Mouse (Mus musculus): ENCODE measurements around the gene Faap100.
"Not testable (repeated sequence)": the region's sequence is repeated elsewhere in the genome, so short reads cannot be mapped to it uniquely, and the experiment has no call there.

The Faap100 gene

DNA sequence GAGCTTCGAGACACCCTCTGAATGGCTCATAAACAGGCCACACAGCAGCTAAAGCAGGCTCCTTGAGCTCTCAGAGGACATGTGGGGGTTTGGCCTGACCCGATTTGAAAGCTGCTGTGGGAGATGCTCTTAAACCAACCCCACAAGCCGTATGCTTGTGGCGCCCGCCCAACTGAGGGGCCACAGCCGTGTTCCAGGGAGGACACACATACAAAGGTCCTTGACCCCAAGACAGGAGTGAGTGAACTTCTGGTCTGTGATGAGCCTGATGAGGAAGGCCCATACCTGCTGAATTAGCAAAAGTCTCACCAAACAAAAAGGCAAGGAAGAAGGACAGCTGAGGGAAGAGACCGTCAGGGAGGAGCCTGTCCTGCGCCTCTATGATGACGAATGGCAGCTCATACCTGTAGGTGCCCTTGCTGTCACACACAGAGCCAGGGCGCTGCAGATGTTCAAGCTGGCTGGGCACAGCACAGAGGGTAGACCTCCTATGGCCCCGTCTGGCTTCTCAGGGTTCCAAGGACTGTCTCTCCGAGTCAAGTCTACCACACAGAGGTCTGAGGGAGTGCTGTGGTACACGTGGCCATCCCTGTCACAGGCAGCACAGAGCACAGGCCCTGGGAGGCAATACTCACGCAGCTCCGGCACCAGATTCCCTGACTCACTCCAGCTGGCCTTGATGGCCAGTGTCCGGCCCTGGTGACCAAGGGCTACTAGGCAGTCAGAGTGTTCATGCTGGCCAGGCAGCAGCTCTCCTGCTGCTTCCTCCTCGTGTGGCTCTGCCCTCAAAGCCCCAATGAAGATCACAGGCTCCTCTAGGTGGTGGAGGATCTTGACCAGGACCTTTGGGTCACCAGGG is 2.0 kb downstream of the Faap100 start:
- DNase-seq (ENCODE audit: low read depth, low spot score) = no peak

DNA sequence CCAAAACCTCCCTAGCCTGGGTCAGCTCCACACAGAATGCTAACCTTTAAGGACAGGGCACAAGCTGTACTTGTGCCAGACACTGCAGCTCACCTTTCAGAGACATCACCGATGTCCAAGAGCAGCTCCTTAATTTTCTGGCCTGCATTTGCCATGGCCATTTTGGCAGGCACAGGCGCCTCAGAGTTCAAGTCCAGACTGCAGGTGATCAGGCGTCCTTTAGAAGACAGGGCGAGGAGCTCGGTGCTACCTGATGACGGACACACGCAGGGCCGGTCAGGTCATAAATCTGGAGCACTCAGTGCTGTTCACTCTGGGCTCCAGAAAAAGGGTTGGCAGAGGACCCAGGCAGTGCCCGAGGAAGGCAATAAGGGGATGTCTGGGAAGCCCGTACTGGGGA is 3.2 kb downstream of the Faap100 start:
- DNase-seq (ENCODE audit: low read depth, low spot score) = no peak

DNA sequence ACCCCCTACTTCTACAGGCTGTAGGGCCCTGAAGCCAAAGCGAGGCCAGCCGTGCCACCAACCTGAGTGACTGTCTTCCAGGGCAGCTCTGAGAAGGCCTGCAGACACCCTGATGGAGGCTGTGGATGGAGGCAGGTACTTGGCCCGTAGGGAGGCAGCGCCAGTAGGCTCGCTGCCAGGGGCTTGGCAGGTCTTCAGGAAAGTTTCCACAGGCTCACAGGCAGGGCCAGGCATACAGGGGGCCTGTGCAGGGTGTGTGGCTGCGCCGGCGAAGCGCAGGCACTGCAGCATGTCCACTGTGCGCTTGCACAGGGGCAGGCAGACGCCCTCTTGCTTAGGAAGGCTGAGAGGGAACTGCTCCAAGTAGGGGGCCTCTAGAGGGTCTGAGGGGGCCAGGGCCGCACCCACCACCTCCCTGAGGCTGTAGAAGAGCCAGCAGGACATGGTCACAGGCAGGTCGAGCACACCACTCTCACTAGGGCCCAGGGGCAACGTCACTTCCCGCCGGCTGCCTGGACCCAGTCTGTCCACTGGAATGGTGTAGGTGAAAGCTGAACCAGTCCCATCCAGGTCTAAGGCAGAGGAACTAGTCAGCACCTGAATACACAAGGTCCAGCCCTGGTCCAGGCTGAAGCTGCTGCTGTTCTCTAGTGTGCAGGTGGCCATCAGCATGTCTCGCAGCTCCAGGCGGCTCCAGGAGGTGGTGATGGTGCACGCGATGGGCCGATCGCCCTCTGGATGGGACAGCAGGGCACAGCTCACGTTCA is 4.6 kb downstream of the Faap100 start:
- DNase-seq (ENCODE audit: low read depth, low spot score) = no peak

DNA sequence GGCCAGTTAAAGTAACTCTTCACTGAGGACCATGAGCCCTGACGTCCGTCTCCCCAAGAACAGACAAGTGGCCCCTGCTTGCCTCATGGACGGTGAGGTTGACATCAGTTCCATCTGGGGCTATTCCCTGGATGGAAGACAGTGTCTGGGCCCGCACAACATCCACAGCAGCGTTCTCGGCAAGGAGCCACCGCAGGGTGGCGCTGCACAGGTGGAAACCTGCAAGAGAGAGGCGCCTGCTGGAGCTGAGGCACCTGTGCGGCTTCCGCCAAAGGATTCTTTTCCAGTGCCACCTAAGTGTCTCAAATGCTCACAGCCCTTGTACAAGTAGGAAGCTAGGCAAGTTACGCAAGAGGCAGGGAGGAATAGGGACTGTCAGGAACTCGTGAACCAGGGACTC is 5.5 kb downstream of the Faap100 start:
- DNase-seq (ENCODE audit: low read depth, low spot score) = no peak

DNA sequence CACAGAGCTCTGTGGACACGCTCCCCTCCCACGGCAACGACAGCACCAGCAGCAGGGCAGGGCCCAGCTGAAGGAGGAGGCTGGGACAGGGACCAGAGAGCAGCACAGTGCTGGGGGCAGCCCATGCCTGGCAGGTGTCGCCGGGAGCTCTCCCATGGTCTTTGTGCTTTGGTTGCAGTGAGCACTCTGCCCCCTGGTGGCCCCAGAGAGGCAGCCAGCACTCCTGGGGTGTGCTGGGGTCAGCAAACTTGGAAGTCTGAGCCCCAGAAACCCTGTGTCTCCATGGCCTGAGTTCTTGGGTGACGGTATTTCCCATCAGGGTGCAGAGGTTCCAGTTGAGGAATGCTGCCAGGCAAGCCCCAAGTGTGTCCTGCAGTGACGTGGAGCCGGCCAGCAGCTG is 8.9 kb downstream of the Faap100 start:
- peak; percentile 52 for DNase-seq (ENCODE audit: low read depth, low spot score)

DNA sequence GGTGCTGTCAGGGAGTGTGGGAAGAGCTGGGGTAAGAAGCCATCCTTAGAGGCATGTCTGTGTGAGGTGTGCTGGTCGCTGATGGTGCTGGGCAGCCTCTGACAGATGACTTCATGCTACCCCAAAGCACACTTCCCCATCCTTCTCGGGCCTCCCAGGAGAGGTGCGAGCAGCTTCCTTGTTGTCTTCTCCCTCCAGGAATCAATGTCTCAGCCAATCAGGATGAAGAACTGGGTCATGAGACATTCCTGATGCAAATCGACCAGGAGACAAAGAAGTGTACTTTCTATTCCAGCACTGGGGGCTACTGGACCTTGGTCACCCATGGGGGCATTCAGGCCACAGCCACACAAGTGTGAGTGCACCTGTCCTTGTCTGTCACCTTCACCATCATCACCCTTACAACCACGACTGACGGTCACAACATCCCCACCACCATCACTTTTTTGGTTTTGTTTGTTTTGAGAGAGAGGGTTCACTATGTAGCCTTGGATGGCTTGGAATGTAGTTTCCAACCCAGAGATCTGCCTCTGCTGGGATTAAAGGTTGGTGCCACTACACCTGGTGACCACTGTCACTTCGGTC is 12.0 kb downstream of the Faap100 start:
- no peak for DNase-seq (ENCODE audit: low read depth, low spot score)

DNA sequence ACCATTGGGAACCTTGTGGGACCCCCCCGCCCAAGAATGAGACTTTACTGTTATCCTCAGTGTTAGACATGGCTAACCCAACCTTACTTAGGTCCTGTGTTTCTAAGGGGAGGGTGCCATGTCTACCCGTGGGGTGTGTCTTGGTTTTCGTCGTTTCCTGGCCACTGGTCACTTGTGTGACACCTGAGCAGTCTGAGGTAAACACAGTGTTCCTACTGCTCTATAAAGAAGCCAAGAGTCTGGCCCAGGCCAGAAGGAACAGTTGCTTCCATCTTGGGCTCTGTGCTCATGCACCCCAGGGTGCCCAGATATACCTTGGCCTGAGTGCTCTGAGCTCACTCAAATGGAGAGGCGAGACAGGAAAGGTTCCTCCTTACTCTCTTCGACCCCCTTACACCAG is 15.7 kb downstream of the Faap100 start:
- no peak for DNase-seq (ENCODE audit: low read depth, low spot score)

DNA sequence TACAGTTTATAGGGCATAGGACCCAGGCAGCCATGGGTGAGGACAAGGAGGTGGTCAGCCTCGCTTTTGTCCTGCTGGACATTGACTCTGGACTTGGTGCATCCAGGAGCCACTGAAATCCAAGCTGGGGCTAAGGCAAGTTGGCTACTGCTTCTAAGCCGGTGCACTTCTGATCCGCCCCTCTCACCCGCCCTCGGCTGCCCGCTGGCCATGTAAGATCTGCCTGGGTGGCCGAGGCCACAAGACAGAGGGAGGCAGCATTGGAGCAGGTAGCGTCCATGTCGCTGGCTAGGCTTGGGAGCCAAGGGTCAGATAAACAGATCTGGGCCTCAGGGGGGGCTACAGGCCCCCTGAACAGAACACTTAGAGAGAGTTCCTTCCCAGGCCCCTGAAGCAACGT is 17.3 kb downstream of the Faap100 start, which contains the start of gene Fscn2:
Fscn2 (plus strand) TSS at position 240 of the 400 bp plus-strand sequence.
- no peak for DNase-seq (ENCODE audit: low read depth, low spot score)

DNA sequence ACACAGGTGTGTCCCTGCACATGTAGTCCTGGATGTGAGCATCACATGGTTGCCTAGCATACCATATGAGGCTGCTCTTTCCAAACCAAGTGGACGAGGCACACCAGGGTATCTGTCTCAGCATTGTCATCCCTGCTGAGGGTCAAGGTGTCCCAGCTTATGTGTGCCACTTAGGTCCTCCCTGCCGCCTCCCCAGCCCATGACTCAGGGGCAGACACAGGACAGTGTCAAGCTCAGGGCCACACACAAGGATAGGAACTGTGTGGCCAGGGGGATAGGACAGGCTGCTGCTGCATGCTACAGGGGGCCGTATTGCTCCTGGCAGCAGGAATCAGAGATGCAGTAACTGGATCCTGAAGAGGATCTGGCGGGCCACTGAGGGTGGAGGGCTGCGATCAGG is 17.8 kb downstream of the Faap100 start:
- DNase-seq (ENCODE audit: low read depth, low spot score) = no peak

DNA sequence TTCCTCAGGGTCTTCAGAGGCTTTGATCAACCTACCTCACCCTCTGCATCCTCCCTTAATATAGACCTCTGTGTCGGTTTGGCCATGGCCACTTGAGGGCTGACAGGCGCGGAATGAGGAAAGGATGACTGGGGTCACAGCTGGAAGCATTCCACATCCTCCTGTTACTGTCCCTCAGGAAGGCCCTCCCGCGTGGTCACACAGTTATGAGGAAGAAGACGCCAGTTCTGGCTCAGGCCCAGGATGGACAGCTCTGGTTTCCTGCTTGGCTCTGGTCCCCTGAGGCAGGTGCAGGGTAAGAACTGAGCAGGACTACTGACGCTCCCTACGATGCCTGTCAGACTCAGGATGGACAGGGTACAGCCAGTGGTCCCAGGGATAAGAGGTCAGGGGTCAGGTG is 18.5 kb downstream of the Faap100 start:
- no peak for DNase-seq (ENCODE audit: low read depth, low spot score)

DNA sequence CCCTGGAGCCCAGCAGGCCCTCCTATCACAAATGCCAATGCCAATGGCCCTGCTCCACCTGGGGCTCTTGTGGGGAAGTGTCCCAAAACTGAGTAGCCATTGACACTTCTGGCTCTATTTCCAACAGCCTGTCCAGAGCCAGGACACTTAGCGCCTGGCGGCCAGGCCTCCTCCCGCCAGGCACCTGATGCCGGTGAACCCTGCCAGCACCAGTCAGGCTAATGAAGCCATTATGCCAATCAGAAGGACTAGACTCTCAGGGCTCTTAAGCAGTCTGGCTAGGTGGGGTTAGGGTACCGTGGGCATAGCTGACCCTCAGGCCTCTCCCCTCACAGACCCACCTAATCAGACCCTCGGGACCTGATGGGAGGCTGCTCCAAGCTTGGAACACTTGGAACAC is 19.2 kb downstream of the Faap100 start:
- no peak for DNase-seq (ENCODE audit: low read depth, low spot score)

DNA sequence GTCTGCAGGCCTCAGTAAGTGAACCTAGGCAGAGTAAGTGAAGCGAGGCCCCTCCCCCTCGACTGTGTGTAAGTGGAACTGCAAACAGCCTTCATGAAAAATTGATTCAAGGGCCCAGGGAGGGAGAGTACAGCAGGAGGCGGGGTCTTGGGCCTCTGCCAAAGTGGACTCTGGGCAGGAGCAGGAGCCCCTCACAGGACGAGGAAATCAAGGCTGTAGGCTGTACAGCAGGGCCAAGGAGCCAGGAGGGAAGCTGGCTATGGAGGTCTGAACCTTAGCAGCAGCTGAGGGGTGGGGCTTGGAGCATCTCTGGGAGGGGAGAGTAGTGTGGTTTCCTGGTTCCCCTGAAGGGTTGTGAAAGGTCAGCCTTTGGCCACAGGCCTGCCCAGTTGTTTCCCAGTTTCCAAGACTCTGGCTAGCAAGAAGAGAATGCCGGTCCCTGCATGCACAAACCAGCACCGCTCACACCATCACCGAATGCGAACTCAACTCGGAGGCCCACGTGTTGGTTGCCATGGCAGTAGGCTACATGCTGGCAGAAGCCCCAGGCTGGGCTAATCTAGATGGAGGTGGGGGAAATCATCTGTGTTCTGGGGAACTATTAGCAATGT is 20.7 kb downstream of the Faap100 start:
- peak; percentile 77 for DNase-seq (ENCODE audit: low read depth, low spot score)

DNA sequence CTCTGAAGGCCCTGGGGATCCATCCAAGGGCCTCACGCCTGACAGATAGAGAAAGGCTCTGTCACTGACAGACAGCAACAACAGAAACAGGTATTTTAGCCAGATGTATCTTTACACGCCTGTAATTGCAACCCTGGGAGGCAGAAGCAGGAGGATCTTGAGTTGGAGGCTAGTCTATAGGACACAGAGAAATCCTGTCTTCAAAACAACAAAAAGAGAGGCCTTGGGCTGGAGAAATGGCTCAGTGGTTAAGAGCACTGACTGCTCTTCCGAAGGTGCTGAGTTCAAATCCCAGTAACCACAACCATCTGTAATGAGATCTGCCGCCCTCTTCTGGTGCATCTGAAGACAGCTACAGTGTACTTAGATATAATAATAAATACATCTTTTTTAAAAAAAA is 21.7 kb downstream of the Faap100 start:
- DNase-seq (ENCODE audit: low read depth, low spot score) = no peak

DNA sequence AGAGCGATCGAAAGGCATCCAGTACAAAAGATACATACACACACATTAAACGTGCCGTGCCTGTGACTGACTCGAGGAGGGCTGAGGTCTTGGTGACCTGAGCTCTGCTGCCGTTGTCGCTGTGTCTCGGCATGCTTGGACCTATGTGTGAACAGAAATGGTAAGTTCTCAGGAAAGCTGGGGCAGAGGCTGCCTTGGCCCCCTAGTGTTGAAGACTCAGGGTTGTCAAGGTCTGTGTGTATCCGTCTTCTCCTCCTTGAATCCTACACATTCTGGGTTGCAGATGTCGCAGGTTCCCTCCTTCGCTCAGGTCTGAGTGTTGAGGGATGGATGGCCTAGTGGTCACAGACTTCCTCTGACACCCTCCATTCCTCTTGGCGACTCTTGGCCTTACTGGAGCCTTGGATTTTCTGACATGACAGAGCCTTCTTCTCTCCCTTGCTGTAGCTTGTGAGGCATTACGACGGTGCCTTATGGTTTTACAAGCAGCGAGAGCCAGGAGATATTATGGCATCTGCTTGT is 22.2 kb downstream of the Faap100 start:
- no peak for DNase-seq (ENCODE audit: low read depth, low spot score)

DNA sequence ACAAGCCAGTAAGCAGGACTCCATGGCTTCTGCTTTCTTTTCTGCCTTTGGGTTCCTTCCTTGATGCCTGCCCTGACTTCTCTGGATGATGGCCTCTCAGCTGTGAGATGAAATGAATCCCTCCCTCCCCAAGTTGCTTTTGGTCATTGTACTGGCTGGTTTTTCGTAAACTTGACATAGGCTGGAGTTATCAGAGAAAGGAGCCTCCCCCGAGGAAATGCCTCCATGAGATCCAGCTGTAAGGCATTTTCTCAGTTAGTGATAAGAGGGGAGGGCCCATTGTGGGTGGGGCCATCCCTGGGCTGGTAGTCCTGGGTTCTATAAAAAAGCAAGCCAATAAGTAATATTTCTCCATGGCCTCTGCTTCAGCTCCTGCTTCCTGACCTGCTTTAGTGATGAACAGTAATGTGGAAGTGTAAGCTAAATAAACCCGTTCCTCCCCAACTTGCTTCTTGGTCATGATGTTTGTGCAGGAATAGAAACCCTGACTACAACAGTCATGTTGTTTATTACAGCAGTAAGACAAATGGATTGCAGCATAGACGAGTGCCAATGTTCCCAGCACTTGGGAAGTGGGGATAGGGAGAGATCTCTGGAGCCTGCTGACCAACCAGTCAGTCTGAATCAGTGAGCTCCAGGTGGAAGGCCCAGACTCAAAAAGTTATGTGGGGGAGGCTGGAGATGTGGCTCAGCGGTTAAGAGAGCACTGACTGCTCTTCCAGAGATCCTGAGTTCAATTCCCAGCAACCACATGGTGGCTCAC is 23.1 kb downstream of the Faap100 start:
- DNase-seq (ENCODE audit: low read depth, low spot score) = no peak

DNA sequence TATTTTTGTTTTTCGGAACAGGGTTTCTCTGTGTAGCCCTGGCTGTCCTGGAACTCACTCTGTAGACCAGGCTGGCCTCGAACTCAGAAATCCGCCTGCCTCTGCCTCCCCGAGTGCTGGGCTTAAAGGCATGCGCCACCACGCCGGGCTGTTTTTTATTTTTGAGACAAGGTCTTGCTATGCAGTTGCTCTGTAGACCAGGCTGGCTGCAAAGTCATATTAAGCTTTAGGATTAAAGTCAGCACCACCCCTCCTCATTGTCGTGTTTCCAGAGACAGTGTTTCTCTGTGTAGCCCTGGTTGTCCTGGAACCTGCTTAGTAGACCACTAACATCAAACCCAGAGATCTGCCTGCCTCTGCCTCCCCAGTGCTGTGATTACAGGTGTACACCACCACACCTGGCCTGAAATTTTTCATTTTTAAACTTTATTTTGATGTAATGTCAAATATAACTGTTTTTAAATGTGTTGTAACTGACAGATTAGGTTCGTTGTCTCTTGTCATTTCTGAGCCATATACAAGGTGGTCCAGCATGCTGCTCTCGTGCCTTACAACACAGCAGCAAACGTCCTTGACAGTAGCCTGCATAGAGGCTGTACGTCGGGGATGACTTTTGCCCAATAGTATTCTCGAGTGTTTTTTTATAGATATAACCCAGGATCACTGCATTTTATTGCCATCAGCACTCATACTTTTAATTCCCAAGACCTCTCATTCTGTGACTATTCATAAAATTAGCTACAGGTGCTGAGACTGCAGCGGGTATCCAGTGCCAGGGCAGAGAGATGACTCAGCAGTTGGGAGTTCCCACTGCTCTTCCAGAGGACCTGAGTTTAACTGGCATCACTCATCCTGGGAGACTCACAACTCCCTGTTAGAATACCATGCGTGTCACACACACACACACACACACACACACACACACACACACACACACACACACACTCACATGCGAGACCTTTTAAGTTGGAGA is 24.0 kb downstream of the Faap100 start:
- DNase-seq (ENCODE audit: low read depth, low spot score) = no peak

DNA sequence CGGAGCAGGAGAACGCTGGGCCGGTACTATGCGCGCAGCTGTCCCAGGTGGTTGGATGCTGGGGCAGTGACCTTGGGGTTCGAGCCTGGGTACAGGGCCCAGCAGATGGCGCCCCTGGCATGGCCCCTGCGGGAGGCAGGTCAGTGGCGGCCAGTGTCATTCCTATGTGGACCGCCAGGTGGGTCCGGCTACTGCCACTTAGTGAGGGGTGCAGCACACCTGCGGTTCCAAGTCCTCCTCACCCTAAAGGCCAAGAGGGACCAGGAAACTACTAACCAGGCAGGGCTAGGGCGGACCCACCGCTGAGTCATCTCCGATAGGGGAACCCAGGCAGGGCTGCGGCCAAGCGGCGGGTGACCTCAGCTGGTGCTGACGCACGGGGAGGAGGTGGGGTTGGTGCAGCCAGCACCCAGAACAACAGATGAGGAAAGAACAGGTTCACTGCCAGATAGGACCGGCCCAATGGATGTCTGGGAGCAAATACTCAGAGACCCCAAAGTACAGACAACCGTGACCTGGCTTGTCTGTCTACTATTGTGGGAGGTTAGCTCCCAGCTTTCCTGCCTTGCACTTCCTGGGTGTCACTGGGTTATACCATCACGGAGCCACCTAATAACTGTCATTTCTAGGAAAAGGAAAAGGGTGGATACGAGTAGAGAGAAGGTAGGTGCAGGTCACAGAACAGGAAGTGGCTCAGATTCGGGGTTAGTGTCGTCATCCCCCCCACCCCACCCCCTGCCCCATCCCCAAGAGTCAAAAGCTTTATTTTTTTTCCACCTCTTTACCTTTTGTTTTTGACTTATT is 24.9 kb downstream of the Faap100 start:
- DNase-seq (ENCODE audit: low read depth, low spot score) = peak; percentile 43

DNA sequence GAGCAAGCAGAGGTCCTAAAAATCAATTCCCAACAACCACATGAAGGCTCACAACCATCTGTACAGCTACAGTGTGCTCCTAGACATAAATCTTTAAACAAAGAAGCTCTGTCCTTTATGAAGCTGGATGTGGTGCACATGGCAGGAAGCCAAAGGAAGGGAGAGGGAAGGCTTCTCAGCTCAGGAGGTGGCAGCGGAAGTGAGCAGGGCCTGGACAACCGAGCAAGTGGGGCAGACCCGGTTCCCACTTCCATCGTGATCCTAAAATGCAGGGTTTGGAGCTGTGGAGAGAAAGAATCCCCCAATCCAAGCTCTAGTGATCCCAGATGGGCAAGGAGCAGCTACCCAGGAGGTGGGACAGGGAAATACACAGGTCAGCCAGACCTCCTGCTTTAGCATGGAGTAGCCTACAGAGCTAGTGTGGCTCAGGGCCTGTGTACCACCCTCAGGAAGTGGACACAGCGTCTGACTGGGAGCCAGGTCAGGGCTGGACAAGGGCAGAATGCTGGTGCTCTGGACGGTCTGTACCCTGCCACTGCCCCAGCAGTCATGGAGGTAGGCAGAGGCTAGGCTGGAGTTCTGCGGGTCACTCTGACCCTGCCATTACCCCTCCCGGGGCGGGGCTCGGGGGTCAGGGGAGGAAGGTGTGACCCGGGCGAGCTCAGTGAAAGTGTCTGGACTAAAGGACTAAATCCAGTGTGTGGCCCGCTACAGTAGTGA is 25.8 kb downstream of the Faap100 start:
- peak; percentile 41 for DNase-seq (ENCODE audit: low read depth, low spot score)

DNA sequence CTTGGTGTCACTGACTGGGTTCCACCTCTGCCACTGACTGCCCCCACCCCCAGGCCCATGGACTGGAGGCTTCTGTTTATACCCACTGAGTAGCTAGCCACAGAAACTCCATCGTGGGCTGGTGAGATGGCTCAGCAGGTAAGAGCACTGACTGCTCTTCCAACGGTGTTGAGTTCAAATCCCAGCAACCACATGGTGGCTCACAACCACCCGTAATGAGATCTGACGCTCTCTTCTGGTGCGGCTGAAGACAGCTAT is 26.5 kb downstream of the Faap100 start:
- DNase-seq (ENCODE audit: low read depth, low spot score) = not testable (repeated sequence)
